Mouse (Mus musculus) embryo, embryonic 10.5 days (tissue): ENCODE data around the gene Snx20.

ENCODE experiments used
- DNase-seq: peaks from one replicate; pipeline ENCODE4 v3.0.0-alpha.2; 2015; ENCODE audit warnings: low spot score

The Snx20 gene

GRCm38 (mm10) chr8:88642734-88643564, 7.0 kb upstream of the Snx20 start:
- no peak for DNase-seq

- DNase-seq: no peak
Measured at GRCm38 (mm10) chr8:88638908-88639307, 3.0 kb upstream of the Snx20 start.

GRCm38 (mm10) chr8:88637092-88638000, 1.4 kb upstream of the Snx20 start:
- DNase-seq: no peak

- DNase-seq: no peak
Measured at GRCm38 (mm10) chr8:88633343-88633765, 2.6 kb downstream of the Snx20 start.

- DNase-seq: no peak
Measured at GRCm38 (mm10) chr8:88631081-88631480, 4.8 kb downstream of the Snx20 start.

- no peak for DNase-seq
Measured at GRCm38 (mm10) chr8:88630225-88630624, 5.7 kb downstream of the Snx20 start.

GRCm38 (mm10) chr8:88628001-88628774, 7.7 kb downstream of the Snx20 start:
- DNase-seq: peak; percentile 34

- DNase-seq: peak; percentile 90
Measured at GRCm38 (mm10) chr8:88627265-88627991, 8.5 kb downstream of the Snx20 start.

- no peak for DNase-seq
Measured at GRCm38 (mm10) chr8:88626940-88627264, 9.0 kb downstream of the Snx20 start.

GRCm38 (mm10) chr8:88626433-88626832, 9.5 kb downstream of the Snx20 start:
- no peak for DNase-seq

- no peak for DNase-seq
Measured at GRCm38 (mm10) chr8:88624276-88624675, 11.7 kb downstream of the Snx20 start.

GRCm38 (mm10) chr8:88623351-88623750, 12.6 kb downstream of the Snx20 start:
- no peak for DNase-seq

GRCm38 (mm10) chr8:88621408-88621807, 14.5 kb downstream of the Snx20 start:
- peak; percentile 88 for DNase-seq

- no peak for DNase-seq
Measured at GRCm38 (mm10) chr8:88620931-88621330, 15.0 kb downstream of the Snx20 start.

- DNase-seq: no peak
Measured at GRCm38 (mm10) chr8:88619513-88619912, 16.4 kb downstream of the Snx20 start.

- no peak for DNase-seq
Measured at GRCm38 (mm10) chr8:88618612-88619011, 17.3 kb downstream of the Snx20 start.

- DNase-seq: no peak
Measured at GRCm38 (mm10) chr8:88614981-88615380, 20.9 kb downstream of the Snx20 start.

- DNase-seq: no peak
Measured at GRCm38 (mm10) chr8:88610271-88610670, 25.7 kb downstream of the Snx20 start.

- DNase-seq: no peak
Measured at GRCm38 (mm10) chr8:88609036-88609435, 26.9 kb downstream of the Snx20 start.

GRCm38 (mm10) chr8:88605361-88606040, 30.4 kb downstream of the Snx20 start:
- peak; percentile 57 for DNase-seq
